Mouse (Mus musculus): Measurements from ENCODE around the gene Tmco1.

Tmco1 gene

DNA sequence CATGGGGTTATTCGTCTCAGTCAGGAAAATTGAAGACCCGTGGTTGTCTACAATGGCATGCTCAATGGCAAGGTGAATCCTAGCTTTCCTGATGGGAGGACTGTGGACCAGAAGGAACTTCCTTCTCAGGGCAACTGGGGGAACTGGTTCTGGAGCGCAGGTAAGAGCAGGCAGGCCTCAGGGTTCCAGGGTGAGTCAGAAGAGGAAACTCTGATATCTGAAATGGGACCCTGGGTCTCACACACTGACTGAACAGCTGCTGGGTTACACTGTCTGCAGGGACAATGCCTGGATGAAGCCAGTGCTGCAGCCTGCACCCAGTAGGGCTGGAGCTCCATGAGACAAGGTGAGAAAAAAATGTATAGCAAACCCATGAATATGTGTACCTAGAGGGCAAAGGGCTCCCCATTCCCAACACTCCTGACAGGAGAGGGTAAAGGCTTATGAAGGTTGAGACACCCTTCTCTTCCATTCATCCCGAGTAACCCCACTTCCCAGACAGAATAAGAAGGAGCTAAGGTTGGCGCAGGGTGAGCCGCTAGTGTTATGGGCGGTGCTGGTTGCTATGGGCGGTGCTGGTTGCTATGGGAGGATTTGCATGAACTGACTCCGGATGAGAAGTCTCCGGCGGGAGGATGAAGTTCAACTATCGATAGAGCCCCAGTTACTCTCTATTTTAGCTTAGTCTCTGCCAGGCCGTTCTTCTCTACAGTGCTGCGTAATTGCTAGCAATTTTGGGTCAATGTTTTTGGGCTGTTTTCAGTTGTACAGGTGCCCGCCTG lies 66.0 kb downstream of the Tmco1 start:
- DNase-seq (ENCODE audit: low spot score), result no peak

DNA sequence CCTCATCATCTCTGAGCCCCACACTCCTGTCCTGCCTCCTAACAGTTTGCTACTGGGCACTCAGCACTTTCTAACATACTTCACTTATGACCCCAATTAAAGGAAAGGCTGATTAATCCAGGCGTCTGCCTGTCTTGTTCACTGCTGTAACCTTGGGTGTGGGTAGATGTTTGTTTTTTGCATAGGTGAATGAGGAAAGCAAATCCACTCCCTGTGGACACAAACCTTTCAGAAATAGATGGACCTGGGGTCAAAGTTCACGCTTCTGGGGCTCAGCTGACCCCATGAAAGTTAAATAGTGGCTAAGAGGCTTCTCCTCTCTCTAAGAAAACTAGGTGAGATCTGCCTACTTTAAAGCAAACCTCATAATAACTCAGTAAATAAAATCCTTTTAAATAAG lies 66.8 kb downstream of the Tmco1 start:
- DNase-seq (ENCODE audit: low spot score), result no peak

- DNase-seq (ENCODE audit: low spot score), result no peak
Observed at GRCm38 (mm10) chr1:167378019-167378418, 69.8 kb downstream of the Tmco1 start.

- no peak for DNase-seq (ENCODE audit: low spot score)
Observed at GRCm38 (mm10) chr1:167379751-167380150, 71.6 kb downstream of the Tmco1 start.

- DNase-seq (ENCODE audit: low spot score), result no peak
Observed at GRCm38 (mm10) chr1:167380223-167380622, 72.0 kb downstream of the Tmco1 start.

DNA sequence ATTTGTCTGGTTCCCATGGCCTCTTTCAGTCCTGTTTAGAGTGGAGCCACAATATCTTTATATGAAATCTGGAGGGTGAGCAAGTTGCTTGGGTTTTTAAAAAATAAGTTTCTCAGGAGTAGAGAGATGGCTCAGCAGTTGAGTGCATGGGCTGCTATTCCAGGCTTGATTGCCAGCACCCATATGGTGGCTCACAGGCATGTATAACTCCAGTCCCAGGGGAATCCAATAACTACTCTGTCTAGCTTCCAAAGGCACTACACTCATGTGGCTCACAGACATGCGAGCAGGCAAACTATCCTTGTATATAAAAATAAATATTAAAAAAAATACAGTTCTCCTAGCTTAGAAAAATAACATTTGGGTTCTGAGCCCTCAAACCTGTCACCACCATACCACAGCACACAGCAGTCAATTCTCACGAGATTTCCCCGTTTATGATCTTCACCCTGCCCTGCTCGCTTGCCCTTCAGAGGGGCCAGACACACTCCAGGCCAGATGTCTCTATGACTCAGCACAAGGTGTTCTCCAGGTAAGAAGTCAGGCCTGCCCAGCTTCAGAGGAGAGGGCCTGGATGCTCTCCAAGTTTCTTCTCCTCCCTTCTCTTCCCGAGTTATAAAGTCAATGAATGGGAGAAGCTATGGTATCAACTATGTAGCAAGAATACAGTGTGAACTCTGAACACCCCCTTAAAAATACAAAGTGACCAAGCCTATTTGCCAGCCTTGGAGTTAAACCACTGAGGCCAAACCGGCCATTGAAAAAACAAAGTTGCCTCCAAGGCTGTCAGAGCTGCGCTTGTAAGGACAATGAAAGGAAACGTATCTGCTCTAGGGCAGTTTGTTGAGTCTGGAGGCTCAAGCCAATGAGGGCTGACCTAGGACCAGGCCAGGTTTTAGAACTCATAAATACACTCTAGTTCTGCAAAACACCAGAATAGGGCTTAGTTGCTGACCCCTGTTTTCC lies 73.2 kb downstream of the Tmco1 start:
- DNase-seq (ENCODE audit: low spot score), result no peak

GRCm38 (mm10) chr1:167382316-167382715 lies 74.1 kb downstream of the Tmco1 start:
- no peak for DNase-seq (ENCODE audit: low spot score)

GRCm38 (mm10) chr1:167382763-167383162 lies 74.6 kb downstream of the Tmco1 start:
- DNase-seq (ENCODE audit: low spot score), result no peak

- no peak for DNase-seq (ENCODE audit: low spot score)
Observed at GRCm38 (mm10) chr1:167383178-167383577, 75.0 kb downstream of the Tmco1 start.

All from layer of hippocampus, adult 9-10 months (tissue).